Mouse (Mus musculus) testis, postnatal 10 days (tissue): Measurements from ENCODE around the gene Nt5c.
A peak's percentile ranks its signal among the peaks of the same experiment; 100 is the strongest.
"Not testable (repeated sequence)": the region's sequence is repeated elsewhere in the genome, so short reads cannot be mapped to it uniquely, and the experiment has no call there.

ENCODE experiments used
- DNase-seq: peaks from one replicate; pipeline ENCODE4 v3.0.0; 2021; ENCODE audit warnings: low spot score

Nt5c gene

DNA sequence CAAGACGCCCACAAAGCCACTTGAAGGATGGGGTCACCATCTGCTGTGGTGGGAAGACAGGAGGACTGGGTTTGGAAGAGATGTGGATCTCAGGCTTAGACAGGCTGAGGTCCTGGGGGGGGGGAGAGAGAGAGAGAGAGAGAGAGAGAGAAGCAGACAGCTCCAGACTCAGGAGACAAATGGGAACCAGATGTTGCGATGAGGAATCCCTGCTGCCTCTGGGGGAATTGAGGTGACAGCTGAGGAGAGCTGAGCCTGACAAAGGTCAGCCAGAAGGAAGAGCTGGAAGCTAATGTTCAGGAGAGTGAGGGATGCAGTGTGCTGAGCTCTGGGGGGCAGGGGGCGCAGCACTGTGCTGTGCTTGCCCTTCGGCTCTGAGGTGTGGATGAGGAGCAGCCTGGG, 24.4 kb downstream of the Nt5c start:
- DNase-seq: no peak

GRCm38 (mm10) chr11:115464851-115465250, 26.8 kb downstream of the Nt5c start:
- no peak for DNase-seq

DNA sequence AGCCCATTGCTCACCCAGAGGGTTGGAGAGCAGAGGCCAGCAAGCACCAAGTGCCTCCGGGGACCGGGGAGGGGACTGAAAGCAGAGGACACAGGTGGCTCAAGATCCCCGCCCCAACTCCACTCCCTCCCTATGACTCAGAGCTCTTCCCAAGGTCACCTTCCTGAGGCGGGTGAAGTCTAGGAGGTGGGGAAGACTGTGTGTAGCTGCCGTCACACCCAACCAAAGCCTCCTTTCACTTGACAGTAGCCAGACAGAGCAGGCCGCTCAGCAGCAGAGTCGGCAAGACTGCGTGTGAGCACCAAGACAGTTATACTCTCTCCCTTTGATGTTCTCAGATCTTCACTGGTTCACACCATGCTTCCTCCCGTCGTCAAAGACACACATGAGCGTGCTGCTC, 28.3 kb downstream of the Nt5c start:
- DNase-seq: no peak

DNA sequence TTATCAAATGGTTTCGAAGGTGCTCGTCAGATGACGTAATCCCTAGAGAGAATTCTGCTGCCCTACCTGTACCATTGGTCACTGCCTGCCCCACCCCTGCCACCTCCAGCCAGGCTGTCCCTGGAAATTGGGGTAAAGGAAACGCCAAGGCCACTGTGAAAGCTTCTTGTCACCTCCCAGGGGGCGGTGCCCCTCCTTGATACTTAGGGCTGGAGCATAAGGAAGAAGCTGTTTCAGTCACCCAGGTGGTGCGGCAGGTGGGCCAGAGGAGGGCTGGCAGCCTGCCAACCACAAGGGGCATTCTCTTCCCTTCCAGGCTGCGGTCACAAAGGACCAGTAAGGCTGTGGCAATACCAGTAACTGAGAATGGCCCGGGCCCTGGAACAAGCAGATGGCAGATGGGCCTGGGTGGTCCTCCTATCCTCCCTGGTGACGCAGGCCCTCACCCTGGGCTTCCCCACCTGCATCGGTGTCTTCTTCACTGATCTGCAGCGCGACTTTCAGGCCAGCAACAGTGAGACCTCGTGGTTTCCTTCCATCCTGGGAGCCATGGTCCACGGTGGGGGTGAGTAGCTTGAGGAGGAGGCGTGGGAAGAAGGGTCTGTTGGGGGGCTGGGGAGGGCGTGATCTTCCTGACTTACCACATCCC, 29.3 kb downstream of the Nt5c start, which contains the start of gene Slc16a5:
TSS of gene Slc16a5 (plus strand) at position 232 of the 649 bp plus-strand sequence.
- no peak for DNase-seq

GRCm38 (mm10) chr11:115461846-115462242, 29.8 kb downstream of the Nt5c start:
- DNase-seq: no peak

GRCm38 (mm10) chr11:115460976-115461375, 30.7 kb downstream of the Nt5c start:
- DNase-seq: no peak

GRCm38 (mm10) chr11:115457405-115457804, 34.3 kb downstream of the Nt5c start:
- DNase-seq: no peak

- DNase-seq: no peak
Observed at GRCm38 (mm10) chr11:115456182-115456581, 35.5 kb downstream of the Nt5c start.

- no peak for DNase-seq
Observed at GRCm38 (mm10) chr11:115455619-115456018, 36.0 kb downstream of the Nt5c start.

DNA sequence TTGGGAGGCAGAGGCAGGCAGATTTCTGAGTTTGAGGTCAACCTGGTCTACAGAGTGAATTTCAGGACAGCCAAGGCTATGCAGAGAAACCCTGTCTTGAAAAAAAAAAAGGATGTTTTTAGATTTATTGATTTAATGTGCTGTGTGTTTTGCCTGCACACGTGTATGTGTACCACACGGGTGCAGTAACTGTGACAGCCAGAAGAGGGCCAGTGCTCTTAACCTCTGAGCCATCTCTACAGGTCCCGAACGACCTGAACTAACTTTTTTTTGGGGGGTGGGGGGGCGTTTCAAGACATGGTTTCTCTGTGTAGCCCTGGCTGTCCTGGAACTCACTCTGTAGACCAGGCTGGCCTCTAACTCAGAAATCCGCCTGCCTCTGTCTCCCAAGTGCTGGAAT, 36.8 kb downstream of the Nt5c start:
- not testable (repeated sequence) for DNase-seq

- DNase-seq: no peak
Observed at GRCm38 (mm10) chr11:115453306-115453705, 38.4 kb downstream of the Nt5c start.

DNA sequence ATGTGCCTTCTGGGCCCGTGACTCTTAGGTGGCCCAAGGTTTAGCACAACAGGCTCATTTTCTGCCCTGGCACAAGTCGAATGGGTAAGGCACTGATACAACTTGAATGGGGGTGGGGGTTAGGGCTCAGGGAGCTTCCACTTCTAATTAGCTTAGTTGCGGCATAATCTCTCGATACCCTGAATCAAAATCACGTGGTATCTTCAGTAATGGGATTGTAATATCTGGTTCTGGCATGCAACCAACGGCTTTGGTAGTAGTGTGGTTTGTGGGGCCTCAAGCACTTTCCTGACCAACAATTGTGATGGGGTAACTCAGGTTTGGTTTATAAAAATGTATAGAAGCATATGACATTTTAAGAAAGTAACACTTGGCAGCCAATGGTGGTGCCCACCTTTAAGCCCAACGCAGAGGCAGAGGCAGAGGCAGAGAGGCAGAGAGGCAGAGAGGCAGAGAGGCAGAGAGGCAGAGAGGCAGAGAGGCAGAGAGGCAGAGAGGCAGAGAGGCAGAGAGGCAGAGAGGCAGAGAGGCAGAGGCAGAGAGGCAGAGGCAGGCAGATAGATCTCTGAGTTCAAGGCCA, 39.3 kb downstream of the Nt5c start:
- DNase-seq: no peak

- no peak for DNase-seq
Observed at GRCm38 (mm10) chr11:115451781-115452241, 39.9 kb downstream of the Nt5c start.

DNA sequence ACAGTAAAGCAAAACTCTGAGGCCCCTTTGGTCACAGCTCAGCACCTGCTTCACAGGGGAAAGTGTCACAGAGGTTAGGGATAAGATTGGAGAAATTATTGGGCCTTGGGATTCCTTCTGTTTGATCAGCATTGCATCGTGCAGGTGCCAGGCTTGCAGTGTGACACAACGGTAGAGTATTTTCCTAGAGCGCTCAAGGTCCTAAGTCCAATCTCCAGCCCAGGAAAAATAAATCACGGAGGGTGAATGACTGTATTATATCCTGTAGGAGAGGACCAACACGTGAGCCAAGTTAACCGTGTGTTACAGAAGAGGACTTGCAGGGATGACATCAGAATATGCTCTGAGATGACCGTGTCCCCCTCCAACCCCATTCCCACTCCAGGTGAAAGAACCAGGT, 41.5 kb downstream of the Nt5c start:
- no peak for DNase-seq

DNA sequence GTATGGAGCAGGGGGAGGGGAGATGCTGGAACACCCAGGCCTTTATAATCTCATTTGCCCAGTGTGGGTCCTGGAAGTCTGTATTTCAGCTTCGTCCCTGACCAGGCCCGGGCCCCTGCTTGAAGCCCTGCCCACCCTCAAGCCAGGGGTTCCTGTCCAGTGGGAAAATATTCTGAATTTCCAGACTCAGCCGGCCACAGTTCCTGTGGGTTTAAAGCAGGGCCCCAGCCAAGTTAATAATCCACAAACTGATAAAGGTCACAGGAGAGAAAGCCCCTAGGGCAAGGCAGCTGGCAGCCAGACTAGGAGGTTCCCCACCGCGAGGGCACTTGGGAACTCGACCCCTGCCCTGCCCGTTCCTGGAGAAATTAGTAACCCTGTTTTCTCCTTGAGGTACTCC, 42.7 kb downstream of the Nt5c start:
- DNase-seq: no peak

- no peak for DNase-seq
Observed at GRCm38 (mm10) chr11:115448075-115448474, 43.6 kb downstream of the Nt5c start.

- no peak for DNase-seq
Observed at GRCm38 (mm10) chr11:115447321-115447885, 44.3 kb downstream of the Nt5c start.

GRCm38 (mm10) chr11:115446906-115447305, 44.8 kb downstream of the Nt5c start:
- peak; percentile 64 for DNase-seq

GRCm38 (mm10) chr11:115441417-115441816, 50.2 kb downstream of the Nt5c start:
- no peak for DNase-seq
